Mouse (Mus musculus) gonadal fat pad, adult 2 months (tissue): Measurements from ENCODE around the gene Msh6. TPM values are rescaled to one million over a fixed set of nuclear protein-coding genes. Genes with fewer than 3 reads are reported as not detected.
"Not testable (repeated sequence)": the region's sequence is repeated elsewhere in the genome, so short reads cannot be mapped to it uniquely, and the experiment has no call there.

Experiments used
- DNase-seq: peaks from one replicate; pipeline ENCODE4 v3.0.0-alpha.2; 2012; ENCODE audit warnings: low read depth
- polyA plus RNA-seq: library from polyadenylated mRNA; depleted of rRNA; stranded (reverse); fragments of >200 nt; gene quantifications from 2 replicates; pipeline ENCODE4 v1.2.3, GENCODE M21; 2012; rRNA removed

The Msh6 gene
- polyA plus RNA-seq, 1 experiment, result 3.4 TPM

DNA sequence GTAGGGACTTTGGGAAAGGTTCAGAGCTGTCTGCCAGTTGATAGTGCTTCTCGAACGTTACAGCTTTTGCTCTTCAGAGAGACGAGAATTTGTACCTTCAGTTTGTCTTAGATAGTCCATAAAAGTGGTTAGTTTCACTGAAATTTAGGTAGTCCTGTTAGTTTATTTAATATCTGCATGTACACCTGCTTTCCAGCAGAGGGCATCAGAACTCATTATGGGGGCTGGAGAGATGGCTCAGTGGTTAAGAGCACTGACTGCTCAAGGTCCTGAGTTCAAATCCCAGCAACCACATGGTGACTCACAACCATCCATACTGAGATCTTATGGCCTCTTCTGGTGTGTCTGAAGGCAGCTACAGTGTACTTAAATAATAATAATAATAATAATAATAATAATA is 7.2 kb downstream of the Msh6 start:
- no peak for DNase-seq

DNA sequence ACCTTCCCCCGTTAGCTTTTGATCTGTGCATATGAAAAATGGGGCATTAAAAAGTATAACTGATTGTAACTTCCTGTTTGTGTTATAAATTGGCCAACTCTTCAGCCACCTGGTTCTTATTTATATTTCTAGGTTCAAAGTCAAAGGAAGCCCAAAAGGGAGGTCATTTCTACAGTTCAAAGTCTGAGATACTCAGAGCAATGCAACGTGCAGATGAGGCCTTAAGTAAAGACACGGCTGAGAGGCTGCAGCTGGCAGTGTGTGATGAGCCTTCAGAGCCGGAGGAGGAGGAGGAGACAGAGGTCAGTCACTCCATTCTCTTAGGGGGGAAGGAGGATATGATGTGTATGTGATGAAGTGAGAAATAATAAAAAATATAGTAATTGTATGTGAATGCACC is 8.5 kb downstream of the Msh6 start:
- DNase-seq, result no peak

DNA sequence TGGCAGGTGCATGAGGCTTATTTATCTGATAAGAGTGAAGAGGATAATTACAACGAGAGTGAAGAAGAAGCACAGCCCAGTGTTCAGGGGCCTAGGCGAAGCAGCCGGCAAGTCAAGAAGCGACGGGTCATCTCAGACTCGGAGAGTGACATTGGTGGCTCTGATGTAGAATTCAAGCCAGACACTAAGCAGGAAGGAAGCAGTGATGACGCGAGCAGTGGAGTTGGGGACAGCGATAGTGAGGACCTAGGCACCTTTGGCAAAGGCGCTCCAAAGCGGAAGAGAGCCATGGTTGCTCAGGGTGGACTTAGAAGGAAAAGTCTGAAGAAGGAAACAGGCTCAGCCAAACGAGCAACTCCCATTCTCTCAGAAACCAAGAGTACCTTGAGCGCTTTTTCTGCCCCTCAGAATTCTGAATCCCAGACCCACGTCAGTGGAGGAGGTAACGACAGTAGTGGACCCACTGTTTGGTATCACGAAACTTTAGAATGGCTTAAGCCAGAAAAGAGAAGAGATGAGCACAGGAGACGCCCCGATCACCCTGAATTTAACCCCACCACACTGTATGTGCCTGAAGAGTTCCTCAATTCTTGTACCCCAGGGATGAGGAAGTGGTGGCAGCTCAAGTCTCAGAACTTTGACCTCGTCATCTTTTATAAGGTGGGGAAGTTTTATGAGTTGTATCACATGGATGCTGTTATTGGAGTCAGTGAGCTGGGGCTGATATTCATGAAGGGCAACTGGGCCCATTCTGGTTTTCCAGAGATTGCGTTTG is 9.8 kb downstream of the Msh6 start:
- DNase-seq, result no peak

DNA sequence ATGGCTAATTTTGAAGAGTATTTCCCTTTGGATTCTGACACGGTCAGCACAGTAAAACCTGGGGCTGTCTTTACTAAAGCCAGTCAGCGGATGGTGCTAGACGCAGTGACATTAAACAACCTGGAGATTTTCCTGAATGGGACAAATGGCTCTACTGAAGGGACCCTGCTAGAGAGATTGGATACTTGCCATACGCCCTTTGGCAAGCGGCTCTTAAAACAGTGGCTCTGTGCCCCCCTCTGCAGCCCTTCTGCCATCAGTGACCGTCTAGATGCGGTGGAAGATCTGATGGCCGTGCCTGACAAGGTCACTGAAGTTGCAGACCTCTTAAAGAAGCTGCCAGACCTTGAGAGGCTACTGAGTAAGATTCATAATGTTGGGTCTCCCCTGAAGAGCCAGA is 11.1 kb downstream of the Msh6 start:
- DNase-seq, result no peak

DNA sequence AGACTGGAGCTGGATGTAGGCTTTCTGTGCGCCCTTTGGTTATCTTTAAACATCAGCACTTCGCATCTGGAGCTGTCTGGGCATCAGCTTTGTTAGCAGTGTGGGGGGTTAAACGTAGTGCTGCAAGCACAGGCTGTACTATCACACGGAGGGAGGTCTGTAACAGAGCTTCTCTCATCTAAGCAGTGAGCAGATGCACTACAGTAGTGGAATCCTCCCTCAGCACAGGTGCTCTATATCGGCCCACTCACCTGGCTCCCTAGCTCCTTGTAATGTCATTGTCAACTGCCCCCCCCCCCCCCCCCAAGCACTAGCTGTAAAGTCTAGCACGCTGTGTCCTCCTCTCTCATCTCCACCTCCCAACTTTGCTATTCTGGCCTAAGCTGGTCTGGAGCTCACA is 12.6 kb downstream of the Msh6 start:
- no peak for DNase-seq

DNA sequence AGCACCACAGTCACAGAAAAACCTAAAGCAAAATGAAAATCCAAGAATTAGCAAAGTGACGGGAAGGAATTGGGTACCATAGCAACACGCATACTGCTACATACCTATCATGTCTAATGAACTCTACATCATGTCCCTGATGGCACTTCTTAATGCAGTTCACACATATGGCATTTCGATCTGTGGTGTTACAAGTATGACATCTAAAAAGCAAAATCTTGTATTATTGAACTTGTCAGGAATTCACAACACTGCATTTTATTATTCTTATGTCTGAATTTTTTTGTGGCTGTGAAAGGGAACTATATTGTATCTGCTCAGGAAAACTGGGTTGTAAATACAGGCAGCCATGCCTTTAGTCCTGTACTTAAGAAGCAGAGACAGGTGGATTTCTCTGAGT is 17.3 kb downstream of the Msh6 start:
- DNase-seq, result no peak

DNA sequence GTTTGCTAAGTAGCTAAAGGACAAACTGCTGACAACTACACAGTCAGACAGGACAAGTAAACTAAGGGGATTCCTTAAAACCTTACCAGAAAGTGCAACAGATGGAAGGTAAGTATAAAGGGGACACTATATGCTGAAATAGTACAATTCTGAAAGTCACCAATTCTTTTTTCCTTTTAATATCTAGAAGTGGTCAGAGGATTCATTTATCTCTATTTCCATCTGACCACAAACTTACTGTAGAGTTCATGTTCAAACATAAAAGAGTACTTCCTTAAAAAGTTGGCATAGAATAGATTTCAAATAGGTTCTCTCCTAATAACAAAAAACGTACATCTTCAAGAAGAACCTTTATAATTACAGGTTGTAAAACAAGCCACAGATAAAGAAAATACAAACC is 18.5 kb downstream of the Msh6 start:
- DNase-seq, result no peak

DNA sequence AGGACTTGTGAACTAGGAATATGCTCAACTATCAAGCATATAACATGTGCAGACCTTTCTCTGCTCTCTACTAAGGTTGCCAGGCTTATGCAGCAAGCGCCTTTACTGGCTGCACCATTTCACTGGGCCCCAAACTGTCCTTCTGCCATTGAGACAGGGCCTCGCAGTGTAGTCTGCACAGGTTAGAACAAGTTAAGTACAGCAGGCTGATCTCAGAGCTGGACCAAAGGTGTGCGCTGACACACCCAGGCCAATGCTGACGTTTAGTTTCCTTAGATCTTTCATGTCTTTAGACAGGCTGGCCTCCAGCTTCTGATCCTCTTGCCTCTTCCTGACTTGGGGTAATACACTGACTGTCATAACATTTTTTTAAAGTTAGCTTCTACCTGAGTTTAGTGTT is 22.9 kb downstream of the Msh6 start:
- no peak for DNase-seq

DNA sequence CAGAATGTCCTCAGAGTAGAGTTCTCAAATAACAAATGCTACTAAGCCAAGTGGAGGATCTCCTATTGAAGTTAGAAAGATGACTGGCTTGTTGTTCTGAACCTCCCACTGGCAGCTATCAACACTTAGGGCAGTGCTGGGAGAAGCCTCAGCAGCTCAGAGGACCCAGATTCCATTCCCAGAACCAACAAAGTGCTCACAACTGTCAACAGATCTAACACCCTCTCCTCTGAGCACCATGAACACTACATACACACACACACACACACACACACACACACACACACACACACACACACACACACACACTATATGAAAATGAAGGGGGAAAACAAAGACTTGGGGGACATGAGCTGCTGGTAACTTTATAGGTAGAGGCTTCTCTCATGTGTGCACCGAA is 30.0 kb downstream of the Msh6 start:
- no peak for DNase-seq

DNA sequence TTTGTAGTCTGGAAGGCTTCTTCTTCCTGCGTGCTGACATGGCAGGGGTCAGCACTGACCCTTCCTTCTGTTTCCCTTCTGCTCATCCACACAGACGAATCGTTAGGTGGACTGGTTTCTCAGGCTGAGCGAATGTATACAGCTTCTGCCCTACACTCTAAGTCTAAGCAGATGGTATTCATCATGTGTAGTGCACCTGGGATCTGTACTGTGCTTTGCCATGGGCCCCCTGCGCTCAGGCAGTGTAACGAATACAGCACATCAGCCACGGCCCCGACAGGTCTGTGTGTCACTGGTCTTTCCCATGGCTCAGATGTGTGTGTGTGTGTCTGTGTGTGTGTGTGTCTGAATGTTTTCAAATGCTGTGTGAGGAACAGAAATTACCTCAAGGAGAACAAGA is 32.1 kb downstream of the Msh6 start:
- DNase-seq, result no peak

DNA sequence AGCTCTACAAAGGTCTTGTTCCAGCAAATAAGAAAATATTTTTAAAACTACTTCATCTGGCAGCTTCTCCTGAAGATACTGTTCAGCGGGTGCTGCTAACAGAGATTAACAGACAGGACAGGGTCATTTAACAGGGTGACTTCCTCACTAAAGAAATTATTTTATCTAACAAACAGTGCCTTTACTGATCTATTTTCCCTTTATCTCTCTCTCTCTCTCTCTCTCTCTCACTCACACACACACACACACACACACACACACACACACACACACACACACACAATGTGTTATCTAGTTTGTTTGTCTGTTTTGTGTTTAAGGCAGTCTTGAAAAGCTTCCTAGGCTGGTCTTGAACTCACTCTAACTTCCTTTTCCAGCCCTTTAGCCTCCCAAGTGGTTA is 39.6 kb downstream of the Msh6 start:
- DNase-seq, result no peak

DNA sequence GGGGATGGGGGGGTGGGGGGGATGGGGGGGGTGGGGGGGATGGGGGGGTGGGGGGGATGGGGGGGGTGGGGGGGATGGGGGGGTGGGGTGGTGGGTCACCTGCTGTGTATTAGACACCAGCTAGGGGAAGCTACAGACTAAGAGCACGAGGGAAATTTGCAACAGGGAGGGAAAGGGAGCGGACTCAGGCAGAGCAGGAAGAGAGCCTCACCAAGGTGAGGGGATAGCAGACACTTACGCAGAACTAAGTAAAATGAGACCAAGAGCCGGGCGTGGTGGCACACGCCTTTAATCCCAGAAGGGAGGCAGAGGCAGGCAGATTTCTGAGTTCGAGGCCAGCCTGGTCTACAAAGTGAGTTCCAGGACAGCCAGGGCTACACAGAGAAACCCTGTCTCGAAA is 41.2 kb downstream of the Msh6 start:
- not testable (repeated sequence) for DNase-seq

DNA sequence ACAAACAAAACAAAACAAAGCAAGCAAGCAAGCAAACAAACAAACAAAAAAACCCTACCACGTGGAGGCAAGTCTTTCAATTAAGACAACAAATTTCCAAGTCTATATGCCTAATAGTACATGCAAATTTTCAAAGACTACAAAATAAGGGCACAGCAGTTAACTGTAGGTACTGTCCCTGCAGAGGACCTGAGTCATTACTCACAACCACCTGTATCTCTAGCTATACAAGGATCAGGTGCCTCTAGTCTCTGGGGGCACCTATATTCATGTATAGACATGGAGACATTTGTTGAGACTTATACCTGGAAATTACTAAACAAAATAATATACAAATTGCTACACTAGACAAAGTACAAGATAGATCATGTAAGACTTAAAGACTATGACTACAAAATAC is 49.1 kb downstream of the Msh6 start:
- no peak for DNase-seq

DNA sequence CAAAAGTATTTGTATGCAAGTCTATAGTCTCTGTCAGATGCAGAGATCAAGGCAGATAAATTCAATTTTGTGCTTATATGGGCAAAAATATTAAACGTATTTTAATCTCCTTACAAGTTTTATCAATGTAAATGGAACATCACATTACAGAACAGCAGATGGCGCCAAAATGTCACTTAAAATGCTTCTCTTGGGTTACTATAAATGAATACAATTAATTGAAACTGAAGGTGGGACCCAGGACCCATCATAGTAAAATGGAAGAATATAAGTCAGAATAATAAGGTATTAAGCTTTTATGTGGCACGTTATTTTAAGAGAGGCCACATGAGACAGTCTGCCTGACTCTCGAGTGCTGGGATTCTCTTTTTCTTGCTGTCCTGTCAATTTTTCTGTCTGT is 50.4 kb downstream of the Msh6 start:
- DNase-seq, result no peak

DNA sequence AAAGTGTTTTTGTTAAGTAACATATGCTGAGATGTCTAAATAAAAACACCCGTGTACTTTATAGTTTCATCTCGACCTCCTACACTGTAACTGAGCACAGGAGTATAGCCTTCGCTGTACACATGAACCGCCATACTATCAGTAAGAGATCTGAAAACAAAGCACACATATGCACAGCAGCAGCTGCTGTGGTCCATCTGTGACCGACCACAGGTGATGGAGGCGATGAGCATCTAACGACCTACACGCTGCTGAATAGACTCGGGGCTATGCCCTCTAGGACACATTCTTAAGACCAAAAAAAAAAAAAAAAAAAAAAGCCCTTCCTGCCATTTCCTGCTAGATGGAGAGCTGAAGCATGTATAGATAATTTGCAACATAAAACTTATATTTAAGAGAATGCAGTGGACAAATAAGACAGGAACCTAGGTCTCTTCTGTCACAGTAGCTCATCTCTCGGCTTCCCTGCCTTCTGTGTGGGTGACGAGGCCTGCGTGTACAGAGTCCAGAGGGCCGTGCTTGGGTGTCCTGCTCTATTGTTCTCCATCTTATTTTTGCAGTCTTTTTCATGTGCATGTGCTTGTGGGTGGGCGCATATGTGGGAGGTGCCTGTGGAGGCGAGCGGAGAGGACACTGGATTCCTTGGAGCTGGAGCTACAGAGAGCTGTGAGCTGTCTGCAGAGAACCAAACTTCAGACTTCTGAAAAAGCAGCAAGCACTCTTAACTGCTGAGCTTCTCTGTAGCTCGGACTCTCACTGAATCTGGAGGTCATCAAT is 54.5 kb downstream of the Msh6 start:
- no peak for DNase-seq

DNA sequence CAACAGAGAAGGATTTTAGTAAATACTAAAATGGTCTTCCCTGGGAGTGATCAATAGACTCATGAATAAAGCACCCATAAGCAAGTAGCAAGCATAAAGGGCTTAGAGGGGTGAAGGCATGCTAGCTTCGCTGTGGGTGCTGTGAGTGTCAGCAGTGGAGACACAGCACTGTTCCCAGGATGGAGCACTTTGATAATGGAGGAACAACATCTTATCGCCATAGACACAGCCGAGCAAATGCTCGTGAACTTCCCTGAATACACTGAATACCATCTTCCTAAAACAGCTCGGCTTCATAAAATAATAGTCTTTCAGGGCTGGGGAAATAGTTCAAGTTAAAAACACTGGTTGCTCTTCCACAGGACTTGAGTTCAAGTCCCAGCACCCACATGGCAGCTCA is 56.9 kb downstream of the Msh6 start:
- DNase-seq, result no peak

DNA sequence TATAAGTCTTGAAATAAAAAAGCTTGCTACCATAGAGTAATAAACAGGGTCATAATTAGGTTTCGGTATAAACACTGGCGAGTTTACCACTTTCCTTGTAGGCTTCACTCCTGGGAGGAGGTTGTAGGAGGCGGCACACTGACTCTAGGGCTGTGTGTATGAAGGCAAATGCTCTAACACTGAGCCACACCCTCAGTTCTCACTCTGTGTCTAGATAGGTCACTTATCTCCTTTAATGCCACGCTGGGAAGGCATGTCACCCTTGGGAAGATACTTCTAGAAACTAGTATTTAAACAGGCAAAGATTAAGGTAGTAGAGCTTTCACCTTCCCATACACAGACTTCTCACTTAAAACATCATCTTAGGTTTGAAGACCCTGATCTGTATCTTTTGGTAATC is 59.6 kb downstream of the Msh6 start:
- DNase-seq, result no peak

Other genes starting within 250 kb of the Msh6 start
- gene Kcnk12, start 177.1 kb upstream of the Msh6 start, polyA plus RNA-seq, result 0.11 and 0.41 TPM in 2 replicates
- not detected in 2 replicates for gene Rpl36-ps4, start 54.1 kb upstream of the Msh6 start, polyA plus RNA-seq
- gene Fbxo11, start 90.2 kb downstream of the Msh6 start, polyA plus RNA-seq, result 16.2 and 24.4 TPM in 2 replicates